Mouse (Mus musculus): ENCODE results near the gene Vti1a. TPM values are rescaled to one million over a fixed set of nuclear protein-coding genes. Genes with fewer than 3 reads are reported as not detected.
A peak's percentile ranks its signal among the peaks of the same experiment; 100 is the strongest.

The Vti1a gene
- polyA plus RNA-seq, 1 experiment from 2014 or later = 29.4 TPM

DNA sequence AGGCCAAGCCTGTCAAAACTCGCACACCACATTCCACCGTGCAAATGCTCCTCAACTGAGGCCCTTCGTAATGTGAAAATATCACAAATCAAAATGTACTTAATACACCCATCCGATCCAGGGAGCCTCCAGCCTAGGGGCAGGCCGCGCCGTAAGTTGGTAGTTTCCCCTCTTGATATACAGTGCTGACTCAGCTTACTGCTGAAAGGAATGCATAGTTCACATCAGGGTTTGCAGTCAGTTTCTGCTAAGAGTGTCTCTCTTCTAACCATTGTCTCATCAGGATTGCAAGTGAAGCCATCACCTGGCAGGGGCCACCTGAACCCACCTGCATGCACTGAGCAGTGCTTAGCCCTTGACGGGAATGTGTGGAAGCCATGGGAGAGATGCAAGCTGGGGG lies 255.4 kb downstream of the Vti1a start:
- ATAC-seq (ENCODE audit: low FRiP score, low read depth) = no peak
- Histone ChIP-seq H3K9ac (no peak overlapping the region), H3K4me1 (no peaks in the 10 kb centered on the region), H3K27ac (no peak overlapping the region), H3K4me2 (replicated peaks) (no peak overlapping the region), H3K27me3 (replicated peaks) (no peaks in the 10 kb centered on the region), H3K9me3 (no peaks in the 10 kb centered on the region), H3K4me3 (no peak overlapping the region), H3K36me3 (no peaks in the 10 kb centered on the region)
- 94% methylated on average over 8 of the region's 8 CpGs for WGBS

GRCm38 (mm10) chr19:55577306-55578042 lies 261.4 kb downstream of the Vti1a start:
- no peak overlapping the region for H3K4me3 ChIP-seq
- no peaks in the 10 kb centered on the region for H3K36me3 ChIP-seq
- H3K9ac ChIP-seq = no peak overlapping the region
- WGBS = 79% methylated on average over 25 of the region's 25 CpGs
- H3K27ac ChIP-seq = no peak overlapping the region
- no peaks in the 10 kb centered on the region for H3K9me3 ChIP-seq
- no peak for ATAC-seq (ENCODE audit: low FRiP score, low read depth)
- peaks cover 3% of the 10 kb centered on the region; the same call in 1 of the 2 replicates for H3K27me3 ChIP-seq (replicated peaks)
- no peak overlapping the region for H3K4me2 ChIP-seq (replicated peaks)
- H3K4me1 ChIP-seq = peaks cover 15% of the 10 kb centered on the region

DNA sequence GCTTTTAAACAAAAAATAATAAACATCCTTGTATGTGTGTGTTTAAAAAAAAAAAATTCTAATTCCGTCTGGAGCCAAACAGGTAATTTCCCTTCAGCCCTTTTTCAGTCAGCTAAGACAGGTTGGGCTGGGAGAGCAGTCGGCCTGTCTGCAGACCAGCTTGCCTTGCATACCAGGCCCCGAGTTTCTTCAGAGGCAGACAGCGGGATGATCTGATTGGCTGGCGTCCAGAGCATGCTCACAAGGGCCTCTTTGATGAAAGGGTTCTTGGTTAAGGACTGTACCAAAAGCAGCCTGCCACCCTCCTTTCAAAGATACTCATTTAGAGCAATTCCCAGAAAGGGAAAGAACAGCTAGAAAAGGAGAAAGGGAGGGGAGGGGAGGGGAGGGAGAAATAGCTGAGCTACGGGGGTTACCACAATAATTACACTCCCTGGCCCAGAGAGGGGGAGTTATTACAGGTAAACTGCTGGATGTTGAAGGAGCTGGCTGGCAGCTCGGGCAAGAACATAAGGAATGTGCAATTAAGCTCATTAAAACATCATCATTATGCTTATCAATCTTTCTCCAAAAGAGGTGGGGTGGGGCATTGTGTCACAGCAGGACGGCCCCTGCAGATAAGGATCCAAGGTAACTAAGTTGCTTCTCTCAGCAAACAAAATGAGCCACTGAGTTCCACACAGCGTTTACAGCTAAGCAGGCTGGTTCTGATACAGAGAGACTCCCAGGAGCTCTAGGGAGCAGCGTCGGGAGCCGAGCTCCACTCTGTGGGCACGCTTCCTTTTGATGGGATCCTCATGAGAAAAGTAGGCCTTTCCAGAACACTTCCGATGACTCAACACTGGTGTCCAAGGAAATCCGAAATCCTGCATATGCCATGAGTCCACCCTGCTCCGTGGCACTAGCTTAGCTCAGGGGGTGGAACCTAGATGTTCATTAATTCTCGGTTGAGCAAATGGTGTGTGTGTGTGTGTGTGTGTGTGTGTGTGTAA lies 262.3 kb downstream of the Vti1a start:
- Histone ChIP-seq H3K27ac (no peak overlapping the region), H3K27me3 (replicated peaks) (peaks cover 3% of the 10 kb centered on the region; the same call in 1 of the 2 replicates), H3K4me3 (no peak overlapping the region), H3K4me2 (replicated peaks) (peak overlapping the region; percentile 25; the same call in 1 of the 2 replicates), H3K36me3 (no peaks in the 10 kb centered on the region), H3K9me3 (no peaks in the 10 kb centered on the region), H3K4me1 (peaks cover 15% of the 10 kb centered on the region), H3K9ac (no peak overlapping the region)
- 35% methylated on average over 17 of the region's 17 CpGs for WGBS
- ATAC-seq (ENCODE audit: low FRiP score, low read depth) = peak; percentile 78

DNA sequence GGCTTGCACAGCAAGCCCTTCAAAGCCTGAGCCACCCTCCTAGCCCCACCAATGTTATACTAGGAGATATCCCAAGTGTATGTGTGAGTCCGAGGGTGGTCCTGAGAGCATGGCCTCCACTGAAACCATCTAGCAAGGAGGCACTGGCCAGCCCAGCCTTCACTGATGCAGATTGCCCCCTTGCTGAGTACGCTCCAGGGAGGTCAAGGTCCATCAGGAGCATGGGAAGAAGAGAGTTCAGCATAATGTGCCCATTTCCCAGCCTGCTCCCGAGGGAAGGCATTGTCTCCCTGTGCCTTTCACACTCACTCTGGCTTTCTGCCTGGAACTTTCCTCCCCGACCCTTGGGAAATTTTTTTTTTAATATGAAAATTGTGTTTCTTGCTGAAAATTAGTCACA lies 263.2 kb downstream of the Vti1a start:
- no peaks in the 10 kb centered on the region for H3K9me3 ChIP-seq
- no peak overlapping the region for H3K4me3 ChIP-seq
- WGBS = 87% methylated on average over 4 of the region's 4 CpGs
- H3K27me3 ChIP-seq (replicated peaks) = peaks cover 7% of the 10 kb centered on the region; the same call in 1 of the 2 replicates
- H3K9ac ChIP-seq = no peak overlapping the region
- H3K4me2 ChIP-seq (replicated peaks) = no peak overlapping the region
- no peak for ATAC-seq (ENCODE audit: low FRiP score, low read depth)
- no peaks in the 10 kb centered on the region for H3K36me3 ChIP-seq
- H3K4me1 ChIP-seq = peaks cover 15% of the 10 kb centered on the region
- no peak overlapping the region for H3K27ac ChIP-seq

- no peak overlapping the region for H3K9ac ChIP-seq
- no peak for ATAC-seq (ENCODE audit: low FRiP score, low read depth)
- no peak overlapping the region for H3K4me3 ChIP-seq
- WGBS = 92% methylated on average over 8 of the region's 8 CpGs
- H3K27me3 ChIP-seq (replicated peaks) = peaks cover 10% of the 10 kb centered on the region
- H3K4me2 ChIP-seq (replicated peaks) = no peak overlapping the region
- H3K9me3 ChIP-seq = no peaks in the 10 kb centered on the region
- H3K36me3 ChIP-seq = no peaks in the 10 kb centered on the region
- H3K4me1 ChIP-seq = peaks cover 15% of the 10 kb centered on the region
- no peak overlapping the region for H3K27ac ChIP-seq
These were observed 264.1 kb downstream of the Vti1a start for GRCm38 (mm10) chr19:55580152-55580551.

GRCm38 (mm10) chr19:55580667-55581066 lies 264.6 kb downstream of the Vti1a start:
- Histone ChIP-seq H3K4me3 (no peak overlapping the region), H3K27ac (no peak overlapping the region), H3K36me3 (no peaks in the 10 kb centered on the region), H3K9me3 (no peaks in the 10 kb centered on the region), H3K9ac (no peak overlapping the region), H3K4me2 (replicated peaks) (no peak overlapping the region), H3K4me1 (peaks cover 15% of the 10 kb centered on the region), H3K27me3 (replicated peaks) (peaks cover 10% of the 10 kb centered on the region)
- 85% methylated on average over 6 of the region's 6 CpGs for WGBS
- ATAC-seq (ENCODE audit: low FRiP score, low read depth) = no peak

GRCm38 (mm10) chr19:55582896-55583653 lies 267.0 kb downstream of the Vti1a start:
- 54% methylated on average over 13 of the region's 16 CpGs for WGBS
- Histone ChIP-seq H3K27ac (no peak overlapping the region), H3K4me2 (replicated peaks) (no peak overlapping the region), H3K9ac (no peak overlapping the region), H3K27me3 (replicated peaks) (peaks cover 25% of the 10 kb centered on the region), H3K4me1 (peaks cover 7% of the 10 kb centered on the region; the same call in 1 of the 2 replicates), H3K4me3 (no peak overlapping the region), H3K9me3 (no peaks in the 10 kb centered on the region), H3K36me3 (no peaks in the 10 kb centered on the region)
- no peak for ATAC-seq (ENCODE audit: low FRiP score, low read depth)

- Histone ChIP-seq H3K27me3 (replicated peaks) (peaks cover 37% of the 10 kb centered on the region), H3K4me2 (replicated peaks) (no peak overlapping the region), H3K9ac (no peak overlapping the region), H3K4me3 (no peak overlapping the region), H3K36me3 (no peaks in the 10 kb centered on the region), H3K27ac (no peak overlapping the region), H3K9me3 (no peaks in the 10 kb centered on the region), H3K4me1 (peaks cover 11% of the 10 kb centered on the region)
- WGBS = 69% methylated on average over 18 of the region's 18 CpGs
- no peak for ATAC-seq (ENCODE audit: low FRiP score, low read depth)
These were observed 269.5 kb downstream of the Vti1a start for GRCm38 (mm10) chr19:55585270-55586224.

DNA sequence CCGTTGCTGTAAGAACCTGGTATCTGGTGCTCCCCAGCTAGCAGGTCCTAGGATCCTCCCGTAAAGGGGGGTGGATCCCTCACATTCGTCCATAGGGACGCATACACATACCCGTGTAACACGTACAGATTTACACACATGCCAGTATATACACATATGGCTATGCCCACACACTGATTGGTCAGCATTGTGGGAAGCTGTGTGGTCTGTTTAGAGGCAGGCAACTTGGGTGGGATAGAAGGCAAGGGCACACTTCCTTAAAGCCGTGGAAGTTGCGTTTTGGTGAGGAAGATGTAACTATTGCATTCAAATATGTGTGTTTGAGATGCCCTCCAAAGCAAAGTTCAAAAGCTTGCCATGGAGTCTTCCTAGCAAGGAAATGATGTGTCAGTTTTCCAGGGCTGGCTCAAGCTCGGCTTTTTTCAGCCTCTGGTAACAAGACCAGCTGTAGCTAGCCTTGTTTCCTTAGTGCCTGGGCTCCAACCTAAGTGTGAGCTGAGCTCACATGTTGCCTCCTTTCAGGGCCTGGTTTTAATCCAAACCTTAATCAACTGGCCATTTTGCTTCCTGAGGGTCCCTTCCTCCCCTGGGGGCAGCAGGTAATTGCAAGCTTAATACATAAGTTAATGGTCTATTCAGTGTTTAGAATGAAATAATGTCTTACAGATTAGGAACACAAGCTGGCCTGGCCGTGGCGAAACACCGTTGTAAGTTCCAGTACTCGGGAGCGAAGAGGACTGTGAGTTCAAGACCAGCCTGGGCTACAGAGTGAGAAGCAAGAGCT lies 271.7 kb downstream of the Vti1a start:
- Histone ChIP-seq H3K27me3 (replicated peaks) (peaks cover 40% of the 10 kb centered on the region), H3K36me3 (no peaks in the 10 kb centered on the region), H3K4me3 (no peak overlapping the region), H3K9me3 (no peaks in the 10 kb centered on the region), H3K4me2 (replicated peaks) (no peak overlapping the region), H3K27ac (no peak overlapping the region), H3K4me1 (peaks cover 12% of the 10 kb centered on the region), H3K9ac (no peak overlapping the region)
- WGBS = 87% methylated on average over 14 of the region's 14 CpGs
- no peak for ATAC-seq (ENCODE audit: low FRiP score, low read depth)

DNA sequence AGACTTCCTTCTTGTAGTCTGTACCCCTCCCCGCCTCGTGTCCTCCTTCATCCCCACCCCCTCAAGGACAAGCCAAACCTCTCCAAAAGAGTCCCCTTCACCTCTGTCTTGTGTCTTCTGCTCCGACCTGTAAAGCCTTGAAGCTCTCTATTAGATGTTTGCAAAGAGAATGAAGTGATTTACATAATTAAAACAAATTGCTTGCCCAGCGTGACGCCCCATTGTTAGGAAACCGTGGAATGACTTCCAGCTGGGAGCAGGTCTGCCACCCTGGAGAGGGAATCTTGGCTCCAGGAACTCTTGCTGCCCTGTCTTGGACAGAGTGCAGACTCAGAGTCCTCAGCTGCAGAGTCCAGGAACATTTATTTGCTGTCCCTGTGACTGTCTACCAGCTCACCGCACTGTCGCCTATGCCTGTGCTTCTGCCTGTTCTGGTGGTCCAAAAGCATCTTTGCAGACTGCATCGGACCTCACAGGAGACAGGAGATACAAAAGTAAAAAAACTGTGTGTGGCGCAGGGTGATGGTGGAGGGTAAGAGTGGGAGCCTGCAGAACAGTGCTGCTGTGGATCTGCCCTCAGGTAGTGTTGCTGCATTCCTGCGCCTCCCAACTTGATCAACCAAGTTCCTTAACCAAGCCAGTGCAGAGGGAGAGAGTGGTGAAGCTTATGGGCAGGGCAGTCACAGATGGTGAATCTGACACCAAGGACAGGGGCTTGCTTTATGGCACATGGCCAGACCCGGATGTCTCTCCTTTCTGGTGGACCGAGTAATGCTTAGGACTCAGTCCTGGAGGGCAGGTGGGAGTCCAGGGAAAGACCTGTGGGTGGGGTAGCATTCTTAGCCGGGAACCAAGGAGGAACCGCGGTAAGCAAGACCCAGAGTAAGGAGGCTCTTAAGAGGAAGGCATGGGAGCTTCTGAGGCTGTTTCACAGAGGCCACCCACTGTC lies 273.1 kb downstream of the Vti1a start:
- no peak overlapping the region for H3K27ac ChIP-seq
- H3K9ac ChIP-seq = no peak overlapping the region
- ATAC-seq (ENCODE audit: low FRiP score, low read depth) = no peak
- no peaks in the 10 kb centered on the region for H3K9me3 ChIP-seq
- peaks cover 36% of the 10 kb centered on the region for H3K27me3 ChIP-seq (replicated peaks)
- 27% methylated on average over 16 of the region's 16 CpGs for WGBS
- no peak overlapping the region for H3K4me3 ChIP-seq
- no peaks in the 10 kb centered on the region for H3K36me3 ChIP-seq
- peaks cover 24% of the 10 kb centered on the region for H3K4me1 ChIP-seq
- no peak overlapping the region for H3K4me2 ChIP-seq (replicated peaks)
